Mouse (Mus musculus): Measurements from ENCODE around the gene Hapln4. TPM values are rescaled to one million over a fixed set of nuclear protein-coding genes. Genes with fewer than 3 reads are reported as not detected.
A peak's percentile ranks its signal among the peaks of the same experiment; 100 is the strongest.
"Not testable (repeated sequence)": the region's sequence is repeated elsewhere in the genome, so short reads cannot be mapped to it uniquely, and the experiment has no call there.

Hapln4 gene
- not detected in 2 replicates for total RNA-seq (2014; fragmentation: Nextera tagmentation)
- total RNA-seq (2017): not detected in 2 replicates

DNA sequence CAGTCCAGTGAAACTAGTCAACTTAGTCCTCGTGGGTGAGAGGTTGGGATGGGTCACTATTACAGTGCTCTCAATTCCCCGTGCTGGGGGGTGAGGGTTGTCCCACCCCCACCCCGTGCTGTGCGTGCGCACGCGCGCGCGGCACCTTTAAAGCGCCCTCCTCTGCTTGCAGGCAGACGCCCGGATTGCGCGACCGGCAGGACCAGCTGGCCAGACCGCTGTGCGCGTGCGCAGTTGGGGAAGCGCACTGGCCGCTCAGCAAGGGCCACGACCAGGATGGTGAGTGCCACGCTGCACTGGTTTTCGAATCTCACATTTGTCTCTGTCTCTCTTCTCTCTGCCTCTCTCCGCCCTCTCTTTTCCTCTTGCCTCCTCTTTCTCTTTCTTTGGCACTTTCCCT lies at the start of gene Hapln4:
Gene Hapln4, plus strand, starts transcription at position 173 of the 400 bp plus-strand sequence.
- ATAC-seq (replicated peaks; ENCODE audit: low FRiP score, low TSS enrichment, poor library complexity, severe bottlenecking): no peak

DNA sequence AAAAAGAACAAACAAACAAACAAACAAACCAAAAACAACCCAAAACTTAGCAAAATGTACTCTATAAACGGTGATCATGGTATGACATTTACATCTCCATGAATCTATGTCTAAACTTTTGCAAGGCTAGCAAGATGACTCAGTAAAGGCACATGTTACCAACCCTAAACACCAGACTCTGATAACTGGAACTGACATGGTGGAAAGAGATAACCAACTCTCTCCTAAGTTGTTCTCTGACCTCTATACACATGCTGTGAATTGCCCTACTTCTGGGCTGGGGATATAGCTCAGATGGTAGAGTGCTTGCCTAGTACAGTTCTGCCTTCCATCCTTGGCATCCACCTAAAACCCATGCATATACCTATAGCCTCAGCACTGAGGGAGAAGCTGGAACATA lies 45.3 kb upstream of the Hapln4 start:
- peak; percentile 58 for ATAC-seq (replicated peaks; ENCODE audit: low FRiP score, low TSS enrichment, poor library complexity, severe bottlenecking)

DNA sequence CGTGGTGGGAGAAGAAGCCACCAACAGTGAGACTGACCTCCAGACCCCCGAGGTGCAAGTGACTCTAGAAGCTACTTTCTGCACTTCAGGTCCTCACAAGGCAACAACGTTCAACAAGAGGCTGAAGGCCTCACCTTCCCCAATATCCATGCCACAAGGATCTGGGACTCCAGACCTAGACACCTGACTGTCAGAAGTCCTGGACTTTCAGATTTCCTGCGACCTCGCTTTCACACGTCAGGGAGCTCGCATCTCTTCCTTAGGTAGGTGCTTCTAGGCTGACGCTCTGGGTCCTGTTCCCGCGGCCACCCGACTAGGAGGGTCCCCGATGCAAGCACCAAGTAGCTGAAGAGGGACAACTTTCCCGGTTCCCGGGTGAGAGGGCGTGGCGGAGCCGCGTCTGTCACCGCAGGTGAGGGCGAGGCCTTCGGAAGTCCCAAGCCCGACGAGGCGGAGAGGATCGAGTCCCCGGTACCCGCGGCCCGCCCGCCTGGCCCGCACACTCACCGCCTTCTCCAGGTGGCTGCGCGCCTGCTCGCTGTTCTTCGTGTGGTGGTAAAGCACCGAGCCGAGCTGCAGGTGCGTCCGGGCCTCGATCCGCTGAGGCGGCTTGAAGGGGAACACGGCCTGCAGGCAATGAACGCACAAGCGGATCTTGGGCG lies 41.2 kb upstream of the Hapln4 start:
- ATAC-seq (replicated peaks; ENCODE audit: low FRiP score, low TSS enrichment, poor library complexity, severe bottlenecking): no peak

DNA sequence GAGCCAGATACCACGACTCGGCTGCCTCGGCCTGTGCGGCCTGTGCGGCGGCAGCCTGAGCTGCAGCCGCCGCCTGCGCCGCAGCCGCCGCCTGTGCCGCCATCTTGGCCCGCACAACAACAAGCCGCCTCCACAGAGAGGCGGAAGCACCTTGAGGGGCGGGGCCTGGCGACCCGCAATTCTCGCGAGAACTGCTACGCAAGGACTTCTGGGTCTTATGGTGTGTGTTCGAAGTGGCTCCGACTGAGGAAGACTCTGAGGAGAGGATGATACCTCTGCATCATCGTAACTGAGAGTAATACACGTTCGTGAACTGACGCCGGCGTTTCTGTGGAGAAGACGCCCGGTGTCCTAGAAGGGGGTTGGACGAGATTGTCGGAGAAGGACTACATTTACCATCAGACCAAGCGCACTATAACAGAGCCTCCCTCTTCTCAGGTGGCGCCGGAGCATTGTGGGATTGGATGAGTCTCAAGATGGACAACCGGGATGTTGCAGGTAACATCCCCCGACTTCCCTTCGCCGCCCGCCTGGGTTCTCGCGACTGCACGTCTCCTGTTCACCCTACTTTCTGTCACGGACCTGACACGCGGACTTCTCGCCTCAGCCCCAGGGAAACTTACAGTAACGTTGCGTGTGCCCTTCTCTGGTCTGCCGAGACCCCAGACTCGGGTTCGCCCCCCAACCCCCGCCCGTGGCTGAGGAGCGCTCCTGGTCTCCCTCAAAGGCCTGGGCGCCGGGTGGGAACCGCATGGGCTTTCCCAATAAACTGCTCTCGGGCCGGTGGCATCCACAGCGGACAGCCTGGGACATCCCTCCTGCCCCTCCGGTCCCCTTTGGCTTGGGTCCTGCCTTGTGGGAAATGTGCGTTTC lies 40.4 kb upstream of the Hapln4 start, which contains the start of the genes Mau2 and Sugp1:
Gene Mau2, minus strand, starts transcription at position 152 of the 873 bp plus-strand sequence.
Gene Sugp1, plus strand, starts transcription at position 231 of the 873 bp plus-strand sequence.
- ATAC-seq (replicated peaks; ENCODE audit: low FRiP score, low TSS enrichment, poor library complexity, severe bottlenecking): peak; percentile 89

DNA sequence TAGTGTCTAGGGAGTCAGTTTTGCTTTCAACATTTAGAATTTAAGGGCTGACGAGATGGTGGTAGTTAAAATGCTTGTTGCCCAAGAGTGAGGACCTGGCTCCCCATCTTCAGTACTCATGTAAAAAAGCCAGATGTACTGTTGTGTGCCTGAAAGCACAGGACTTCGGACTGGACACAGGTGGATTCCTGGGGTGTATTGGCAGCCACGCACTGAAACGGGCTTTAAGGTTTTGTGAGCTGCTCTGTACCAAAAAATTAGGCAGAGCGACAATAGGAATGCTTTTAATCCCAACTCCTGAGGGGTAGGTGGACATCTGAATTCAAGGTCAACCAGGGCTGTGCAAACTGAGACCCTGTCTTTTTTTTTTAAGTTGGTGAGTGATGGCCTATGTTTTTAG lies 39.3 kb upstream of the Hapln4 start:
- ATAC-seq (replicated peaks; ENCODE audit: low FRiP score, low TSS enrichment, poor library complexity, severe bottlenecking): no peak

DNA sequence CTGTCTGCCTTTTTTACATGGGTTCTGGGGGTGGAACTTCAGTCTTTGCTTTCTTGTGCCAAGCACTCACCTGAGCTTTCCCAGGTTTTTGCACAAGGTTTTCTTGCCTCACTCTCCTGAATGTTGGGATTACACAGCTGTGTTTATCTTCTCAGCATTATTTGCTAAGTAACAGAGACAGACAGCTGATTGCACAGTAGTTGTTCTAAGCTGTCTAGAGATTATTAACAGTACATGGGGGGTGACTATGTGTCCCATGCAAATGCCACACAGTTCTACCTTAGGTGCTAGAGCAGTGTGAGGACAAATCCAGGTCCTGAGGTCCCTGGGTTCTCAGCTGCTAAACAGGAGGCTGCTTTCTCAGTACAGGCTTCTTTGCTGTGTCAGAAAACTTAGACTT lies 33.6 kb upstream of the Hapln4 start:
- no peak for ATAC-seq (replicated peaks; ENCODE audit: low FRiP score, low TSS enrichment, poor library complexity, severe bottlenecking)

DNA sequence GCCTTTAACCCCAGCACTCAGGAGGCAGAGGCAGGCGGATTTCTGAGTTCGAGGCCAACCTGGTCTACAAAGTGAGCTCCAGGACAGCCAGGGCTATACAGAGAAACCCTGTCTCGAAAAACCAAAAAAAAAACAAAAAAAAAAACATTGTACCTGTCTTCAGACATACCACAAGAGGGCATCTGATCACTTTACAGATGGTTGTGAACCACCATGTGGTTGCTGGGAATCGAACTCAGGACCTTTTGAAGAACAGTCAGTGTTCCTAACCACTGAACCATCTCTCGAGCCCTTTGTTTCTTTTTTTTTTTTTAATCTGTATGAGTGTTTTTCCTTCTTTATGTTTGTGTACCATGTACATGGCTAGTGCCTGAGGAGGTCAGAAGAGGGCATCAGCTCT lies 32.8 kb upstream of the Hapln4 start:
- ATAC-seq (replicated peaks; ENCODE audit: low FRiP score, low TSS enrichment, poor library complexity, severe bottlenecking): not testable (repeated sequence)

DNA sequence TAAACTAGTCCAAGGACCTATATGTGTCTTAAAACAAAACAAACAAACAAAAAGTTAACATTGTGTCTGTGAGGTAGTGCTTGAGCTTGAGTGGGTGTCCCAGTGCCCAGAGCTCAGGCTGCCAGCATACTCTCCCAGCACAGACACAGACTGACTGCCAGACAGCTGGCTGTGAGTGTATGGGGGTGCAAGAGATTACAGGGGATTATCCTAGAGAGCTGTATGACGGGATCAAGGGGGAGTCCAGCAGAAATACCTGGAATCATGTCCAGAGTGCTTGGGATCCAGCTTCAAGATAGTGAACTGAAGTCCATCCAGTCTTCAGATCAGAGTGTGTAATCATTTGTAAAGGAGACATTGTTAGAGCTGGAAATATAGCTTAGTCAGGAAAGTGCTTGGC lies 25.5 kb upstream of the Hapln4 start:
- ATAC-seq (replicated peaks; ENCODE audit: low FRiP score, low TSS enrichment, poor library complexity, severe bottlenecking): no peak

DNA sequence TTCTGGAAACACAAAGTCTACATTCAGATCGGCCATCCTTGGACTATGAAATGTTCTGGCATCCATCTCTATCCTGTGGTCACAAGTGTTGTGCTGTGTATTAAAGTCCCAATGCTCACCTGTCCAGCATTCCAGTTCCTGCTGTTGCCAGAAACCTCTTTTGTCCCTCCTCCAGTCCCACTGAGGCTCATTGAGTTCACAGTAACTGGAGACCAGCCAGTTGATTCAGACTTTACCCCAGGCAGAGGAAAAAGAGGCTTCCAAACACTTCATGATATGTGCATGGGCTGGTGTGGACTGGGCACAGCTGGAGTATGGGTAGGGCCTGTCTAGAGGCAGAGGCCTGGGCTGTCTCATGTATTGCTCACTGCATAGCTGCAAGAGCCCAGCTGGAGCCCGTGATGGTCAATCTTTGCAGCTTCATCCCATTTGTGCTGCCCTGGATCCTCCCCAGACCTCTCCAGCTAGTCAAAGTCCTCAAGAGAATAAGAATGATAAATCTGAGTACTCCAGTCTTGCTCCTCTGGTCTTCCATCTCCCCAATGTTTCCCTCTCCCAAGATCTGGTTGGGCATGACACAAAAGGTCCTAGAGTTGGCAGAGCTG lies 11.3 kb upstream of the Hapln4 start:
- ATAC-seq (replicated peaks; ENCODE audit: low FRiP score, low TSS enrichment, poor library complexity, severe bottlenecking): no peak

DNA sequence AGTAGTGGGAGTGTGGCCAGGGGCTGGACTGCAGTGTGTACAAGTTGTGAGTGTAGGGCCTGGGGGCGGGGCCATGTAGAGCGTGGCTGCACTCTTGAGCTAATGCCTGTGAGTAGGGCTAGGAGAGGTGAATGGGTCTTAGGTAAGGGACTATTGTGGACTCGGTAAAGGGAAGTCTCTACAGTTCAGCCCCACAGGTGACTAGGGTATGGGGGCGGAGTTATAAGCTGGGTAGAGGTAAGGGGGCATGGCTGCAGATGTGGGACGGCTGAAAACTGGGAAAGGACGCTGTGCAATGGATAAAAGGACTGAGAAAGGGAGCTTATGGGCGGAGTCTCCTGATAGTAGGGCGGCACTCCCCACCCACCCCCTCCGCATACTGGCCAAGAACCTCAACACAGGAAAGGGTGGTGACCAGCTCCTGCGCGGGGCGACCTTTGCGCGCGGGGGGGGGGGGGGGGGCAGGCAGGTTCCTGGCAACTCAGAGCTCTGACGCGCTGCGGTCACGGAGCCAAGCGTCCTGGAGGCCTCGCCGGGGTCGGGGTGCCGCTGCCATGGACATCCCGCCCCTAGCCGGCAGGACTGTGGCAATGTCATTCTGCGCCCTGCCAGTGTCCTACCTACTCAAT lies 10.7 kb upstream of the Hapln4 start, which contains the start of gene Tm6sf2:
Gene Tm6sf2, plus strand, starts transcription at position 484 of the 629 bp plus-strand sequence.
- ATAC-seq (replicated peaks; ENCODE audit: low FRiP score, low TSS enrichment, poor library complexity, severe bottlenecking): peak; percentile 71

DNA sequence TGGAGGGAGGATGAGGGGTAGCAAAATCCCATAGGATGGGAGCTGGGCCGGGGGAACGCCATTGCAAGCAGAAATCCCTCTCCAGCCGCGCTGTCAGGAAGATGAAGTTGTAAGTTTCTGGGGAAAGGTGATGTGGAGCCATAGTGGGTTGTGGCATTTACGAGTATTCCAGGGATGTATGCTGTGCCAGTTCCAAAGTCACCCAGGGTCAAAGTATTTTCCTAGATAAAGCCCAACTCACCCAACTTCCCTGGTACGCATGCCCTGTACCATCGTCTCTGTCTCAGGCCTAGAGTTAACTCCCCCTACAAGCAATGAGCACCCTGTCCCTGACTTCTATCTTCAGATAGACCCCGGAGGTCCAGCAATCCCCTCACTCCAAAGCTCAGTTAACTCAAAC lies 10.1 kb upstream of the Hapln4 start:
- no peak for ATAC-seq (replicated peaks; ENCODE audit: low FRiP score, low TSS enrichment, poor library complexity, severe bottlenecking)

DNA sequence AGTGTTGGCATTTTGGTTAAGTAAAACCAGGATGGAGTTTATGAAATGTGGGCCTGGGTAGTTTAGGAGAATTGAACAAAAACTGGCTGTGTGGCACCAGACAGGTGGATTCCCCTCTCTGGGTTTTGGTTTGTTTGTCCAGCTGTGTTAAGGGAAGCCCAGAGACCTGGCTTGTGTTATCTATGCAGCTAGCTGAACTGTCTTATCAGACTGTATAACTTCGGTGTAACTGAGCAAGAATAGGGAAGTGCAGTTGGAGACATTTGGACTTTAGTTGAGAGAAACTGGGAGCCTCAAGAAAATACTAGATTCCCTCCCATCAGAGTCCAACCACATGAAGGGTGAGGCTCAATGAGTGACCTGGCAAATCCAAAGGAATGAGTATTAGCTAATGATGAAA lies 9.6 kb upstream of the Hapln4 start:
- ATAC-seq (replicated peaks; ENCODE audit: low FRiP score, low TSS enrichment, poor library complexity, severe bottlenecking): no peak; the same call in 1 of the 2 replicates

DNA sequence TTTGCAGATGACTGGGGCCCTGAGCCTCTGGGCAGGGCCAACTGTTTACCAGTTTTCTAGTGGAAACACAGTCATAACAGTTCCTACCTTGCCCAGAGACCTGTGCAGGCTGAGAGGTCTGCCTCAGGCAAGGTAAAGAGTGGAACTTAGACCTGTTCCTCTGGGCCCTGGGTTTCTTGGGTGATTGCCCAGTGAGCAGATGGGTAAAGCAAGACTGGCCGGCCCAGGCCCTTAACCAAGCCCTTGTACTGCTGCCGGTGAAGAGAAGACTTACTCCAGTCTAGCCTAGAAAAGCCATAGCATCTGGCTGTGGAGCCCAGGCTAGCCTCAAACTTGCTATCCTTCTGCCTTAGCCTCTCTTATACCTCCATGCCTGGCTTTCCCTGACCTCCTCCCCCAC lies 1.3 kb upstream of the Hapln4 start:
- no peak for ATAC-seq (replicated peaks; ENCODE audit: low FRiP score, low TSS enrichment, poor library complexity, severe bottlenecking)

DNA sequence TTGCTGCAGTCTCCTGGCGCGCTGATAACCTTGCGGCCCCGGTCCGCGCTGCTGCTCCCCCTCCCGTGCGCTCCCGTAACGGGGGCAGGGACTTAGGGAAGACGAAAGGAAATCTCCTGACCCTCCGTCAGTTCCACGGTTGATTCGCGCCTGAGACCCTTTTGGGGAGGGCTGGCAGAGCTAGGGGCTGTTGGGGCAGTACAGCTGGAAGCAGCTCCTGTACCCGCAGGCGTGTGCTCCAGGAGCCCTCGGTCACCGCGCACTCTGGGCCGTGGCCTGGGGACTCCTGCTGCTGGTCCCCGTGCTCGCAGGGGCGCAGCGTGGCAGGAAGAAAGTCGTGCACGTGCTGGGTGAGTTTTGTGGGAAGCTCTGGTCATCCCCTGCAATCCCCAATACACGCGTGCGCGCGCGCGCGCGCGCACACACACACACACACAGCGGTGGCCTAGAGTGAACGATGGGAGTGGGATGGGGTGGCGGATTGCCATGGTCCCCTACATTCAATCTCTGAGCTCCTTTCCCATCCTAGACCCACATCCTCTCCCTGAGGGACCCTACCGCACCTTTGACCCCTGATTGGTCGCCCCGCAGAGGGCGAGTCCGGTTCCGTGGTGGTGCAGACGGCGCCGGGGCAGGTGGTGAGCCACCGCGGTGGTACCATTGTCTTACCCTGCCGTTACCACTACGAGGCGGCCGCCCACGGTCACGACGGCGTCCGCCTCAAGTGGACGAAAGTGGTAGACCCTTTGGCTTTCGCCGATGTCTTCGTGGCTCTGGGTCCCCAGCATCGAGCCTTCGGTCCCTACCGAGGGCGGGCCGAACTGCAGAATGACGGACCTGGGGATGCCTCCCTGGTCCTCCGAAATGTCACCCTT lies 1.2 kb downstream of the Hapln4 start:
- ATAC-seq (replicated peaks; ENCODE audit: low FRiP score, low TSS enrichment, poor library complexity, severe bottlenecking): no peak

DNA sequence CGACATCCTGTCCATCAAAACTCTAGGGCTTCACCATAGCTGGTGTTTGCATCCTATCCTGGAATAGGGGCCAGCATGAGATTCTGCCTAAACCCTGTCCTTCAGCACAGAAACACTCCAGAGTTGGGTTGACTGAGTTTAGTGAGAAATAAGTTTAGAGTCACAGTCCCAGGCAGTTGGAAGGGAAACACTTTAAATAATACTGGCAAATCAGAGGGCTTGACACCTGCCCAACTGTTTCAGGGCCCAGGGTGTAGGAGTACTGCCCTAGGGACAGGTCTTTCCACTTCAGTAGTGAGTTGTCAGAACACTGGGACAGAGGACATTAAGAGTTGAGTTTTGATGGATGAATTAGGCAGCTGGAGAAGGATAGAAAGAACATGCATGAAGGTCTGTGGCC lies 2.9 kb downstream of the Hapln4 start:
- no peak for ATAC-seq (replicated peaks; ENCODE audit: low FRiP score, low TSS enrichment, poor library complexity, severe bottlenecking)

DNA sequence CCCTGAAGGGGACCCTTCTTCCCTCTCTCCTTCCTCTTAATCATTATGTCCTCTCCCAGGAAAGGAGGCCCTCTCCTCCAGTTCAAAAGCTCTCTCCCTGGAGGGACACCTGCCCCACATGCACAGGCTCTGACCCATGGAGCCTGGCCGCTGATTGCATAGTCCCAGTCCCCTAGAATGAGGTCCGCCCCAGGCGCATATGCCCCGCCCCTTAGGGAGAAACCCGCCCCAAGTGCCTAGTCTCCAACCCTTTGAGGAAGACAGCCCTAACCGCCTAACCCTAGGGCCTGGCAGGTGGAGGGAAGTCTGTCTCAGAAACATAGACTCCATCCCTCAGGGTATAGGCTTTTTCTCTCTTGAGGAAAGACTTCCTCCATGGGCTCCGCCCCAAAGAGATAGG lies 4.0 kb downstream of the Hapln4 start:
- no peak for ATAC-seq (replicated peaks; ENCODE audit: low FRiP score, low TSS enrichment, poor library complexity, severe bottlenecking)

DNA sequence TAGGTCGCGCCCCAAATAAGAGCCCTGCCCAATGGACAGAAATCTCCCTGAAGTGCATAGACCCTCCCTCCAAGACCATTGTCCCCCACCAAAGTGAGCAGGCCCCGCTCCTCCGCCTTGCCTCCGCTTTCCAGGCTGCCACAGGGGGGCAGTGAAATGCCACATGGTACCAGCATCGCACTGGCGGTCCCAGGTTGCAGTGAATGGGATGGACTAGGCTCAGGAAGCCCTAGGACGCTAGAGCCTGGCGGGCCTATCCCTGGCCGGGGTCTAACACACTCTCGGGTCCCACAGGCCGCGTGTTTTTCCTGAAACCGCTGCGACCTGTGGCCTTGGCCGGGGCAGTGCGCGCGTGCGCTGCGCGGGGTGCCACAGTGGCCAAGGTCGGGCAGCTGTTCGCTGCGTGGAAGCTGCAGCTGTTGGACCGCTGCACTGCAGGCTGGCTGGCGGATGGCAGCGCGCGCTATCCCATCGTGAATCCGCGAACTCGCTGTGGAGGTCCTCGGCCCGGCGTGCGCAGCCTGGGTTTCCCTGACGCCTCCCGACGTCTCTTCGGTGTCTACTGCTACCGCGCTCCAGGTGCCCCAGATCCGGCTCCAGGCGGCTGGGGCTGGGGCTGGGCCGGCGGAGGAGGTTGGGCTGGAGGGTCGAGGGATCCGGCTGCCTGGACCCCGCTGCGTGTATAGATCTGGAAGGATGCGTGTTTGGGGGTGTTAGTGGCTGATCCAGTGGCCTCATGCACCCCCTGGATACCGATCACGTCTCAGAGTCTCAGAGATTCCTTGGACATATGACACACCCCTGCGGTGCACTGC lies 4.8 kb downstream of the Hapln4 start:
- ATAC-seq (replicated peaks; ENCODE audit: low FRiP score, low TSS enrichment, poor library complexity, severe bottlenecking): 0 out of 2 replicates have a peak, but pooled peaks have one; percentile 35
